Mouse (Mus musculus): ENCODE results near the gene Dntt.

DNA sequence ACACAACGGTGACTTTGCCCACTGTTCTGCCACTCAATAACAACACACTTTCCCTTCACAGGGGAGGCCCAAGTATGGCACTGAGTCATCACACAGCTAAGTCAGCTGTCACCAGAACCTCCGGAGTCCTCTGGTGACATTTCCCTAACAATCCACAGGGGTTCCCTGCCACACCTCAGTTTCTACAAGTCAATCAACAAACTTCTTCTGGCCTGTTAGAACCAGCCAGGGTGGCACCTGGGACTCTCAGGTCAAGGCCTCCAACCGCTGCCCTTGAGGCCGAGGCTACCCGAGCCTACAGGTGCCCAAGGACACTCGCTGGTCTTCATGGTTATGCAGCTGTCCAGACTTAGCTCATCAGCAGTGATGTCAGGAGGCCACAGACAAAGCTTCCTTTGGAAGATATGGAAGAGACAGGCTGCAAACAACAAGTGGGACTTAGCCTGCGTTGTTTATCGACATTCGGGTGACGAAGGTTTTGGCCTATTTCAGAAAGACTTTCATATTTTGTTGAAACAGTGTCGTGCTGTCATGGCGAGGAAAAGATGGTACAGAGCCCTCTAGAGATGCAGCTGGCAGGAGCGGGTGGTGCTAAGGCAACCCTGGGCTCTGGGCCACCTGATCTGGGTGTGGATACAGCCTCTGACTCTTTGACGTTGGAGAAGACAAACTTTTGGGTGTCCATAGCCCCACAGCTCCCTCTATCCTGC is 44.8 kb downstream of the Dntt start:
- TF ChIP-seq POLR2A (IDR thresholded peaks at IDR 0.05; ENCODE audit: borderline replicate concordance, extremely low read depth, insufficient read depth, insufficient read length, poor library complexity, severe bottlenecking) (no peak), CTCF (IDR thresholded peaks at IDR 0.05; ENCODE audit: borderline replicate concordance, extremely low read depth, insufficient read depth, insufficient read length) (no peak)

Data from brain, embryonic 14.5 days (tissue).